Mouse (Mus musculus) lung, adult 2 months (tissue): Measurements from ENCODE around the gene 4921530L21Rik.

Experiments used
- CTCF ChIP-seq: fragments of 200-500 bp; IDR thresholded peaks from 2 replicates; pipeline ENCODE4 v1.5.1; 2011; ENCODE audit warnings: mild to moderate bottlenecking, low read length, control low read depth; ENCODE audit not compliant: insufficient read depth
- POLR2A ChIP-seq: fragments of 200-500 bp; IDR thresholded peaks from 2 replicates; pipeline ENCODE4 v1.6.1; 2011; ENCODE audit warnings: low read depth, mild to moderate bottlenecking, control low read depth, low read length, borderline replicate concordance; ENCODE audit errors: extremely low read depth

DNA sequence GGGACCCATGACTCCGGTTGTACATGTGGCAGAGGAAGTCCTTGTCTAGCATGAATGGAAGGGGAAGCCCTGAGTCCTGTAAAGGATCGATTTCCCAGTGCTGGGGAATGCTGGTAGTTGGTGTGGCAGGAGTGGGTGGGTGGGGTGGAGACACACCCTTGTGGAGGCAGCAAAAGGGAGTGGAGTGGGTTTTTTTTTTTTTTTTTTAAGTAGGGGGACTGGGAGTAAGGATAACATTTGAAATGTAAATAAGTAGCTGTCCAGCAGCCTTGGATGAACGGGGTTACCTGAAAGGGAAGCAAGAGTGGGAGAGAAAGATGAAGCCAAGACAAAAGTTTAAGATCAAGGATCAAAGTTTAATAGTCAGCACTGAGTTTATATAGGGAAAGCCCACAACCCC, 47.2 kb upstream of the 4921530L21Rik start:
- TF ChIP-seq CTCF (no peak), POLR2A (no peak)
